Mouse (Mus musculus) cortical plate, adult 2 months (tissue): Measurements from ENCODE around the gene Mrtfa.

ENCODE experiments used
- CTCF ChIP-seq: fragments of 200-500 bp; IDR thresholded peaks from 2 replicates; pipeline ENCODE4 v1.5.1; 2011; ENCODE audit warnings: mild to moderate bottlenecking, control low read depth, low read length; ENCODE audit not compliant: insufficient read depth; ENCODE audit errors: extremely low read depth
- POLR2A ChIP-seq: fragments of 200-500 bp; IDR thresholded peaks from 2 replicates; pipeline ENCODE4 v1.6.1; 2011; ENCODE audit warnings: mild to moderate bottlenecking, low read length, control low read depth; ENCODE audit not compliant: insufficient read depth; ENCODE audit errors: extremely low read depth

GRCm38 (mm10) chr15:81022437-81022836 is 168.1 kb downstream of the Mrtfa start:
- TF ChIP-seq CTCF (no peak), POLR2A (no peak)
